ENCODE assay signal across 8 mouse cellular contexts in the genomic region with DNA sequence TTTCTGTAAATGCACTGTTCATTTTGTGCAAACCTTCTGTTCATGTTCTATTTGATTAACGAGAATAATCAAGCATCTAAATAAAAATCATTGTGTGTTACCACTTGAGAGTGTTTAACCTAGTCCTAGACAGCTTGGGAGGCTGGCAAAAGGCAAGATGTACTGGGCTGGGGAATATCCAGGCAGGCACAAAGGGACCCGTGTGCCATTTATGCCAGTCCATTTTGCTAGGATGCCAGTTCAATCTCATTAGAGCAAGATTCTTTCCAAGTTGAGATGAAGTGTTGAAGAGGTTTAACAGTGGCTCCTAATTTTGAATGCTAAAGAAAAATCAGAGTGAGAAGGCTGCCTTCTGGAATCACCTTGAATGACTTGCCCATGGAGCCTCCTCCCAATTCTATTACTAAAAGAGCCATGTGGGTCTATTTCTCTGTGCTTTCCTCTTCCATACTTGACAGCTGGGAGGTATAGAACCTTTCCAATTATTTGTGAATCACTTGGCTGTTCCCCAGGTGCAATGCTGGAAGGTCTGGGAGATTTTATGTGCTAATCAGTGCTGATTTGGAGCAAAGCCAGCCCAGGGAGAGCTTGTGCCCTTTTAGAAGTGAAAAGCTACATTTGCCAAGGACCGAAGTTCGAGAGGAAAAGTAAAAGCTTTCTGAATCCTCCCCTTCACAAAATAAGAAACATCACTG.
DNase-seq lines count a peak whose midpoint lies in the region; ATAC-seq lines count a peak whose summit lies in the region.

No protein-coding gene starts in this region.

- H3K4me3 ChIP-seq in forebrain, embryonic 15.5 days = no peak overlapping the region

- no peak overlapping the region for H3K9ac ChIP-seq in forebrain, embryonic 15.5 days (replicated peaks)

- no peak overlapping the region for H3K4me2 ChIP-seq in forebrain, embryonic 15.5 days (replicated peaks)

- H3K9me3 ChIP-seq in forebrain, embryonic 15.5 days = no peaks in the 10 kb centered on the region

- H3K27me3 ChIP-seq in forebrain, embryonic 15.5 days = no peaks in the 10 kb centered on the region

- WGBS in forebrain, embryonic 15.5 days = 13% methylated on average over 4 of the region's 4 CpGs

- H3K36me3 ChIP-seq in forebrain, embryonic 15.5 days = no peaks in the 10 kb centered on the region

- peaks cover 29% of the 10 kb centered on the region for H3K4me1 ChIP-seq in forebrain, embryonic 15.5 days

- DNase-seq in embryo, embryonic 10 days (ENCODE audit: low spot score) = peak; percentile 5
- no peak for DNase-seq in embryo, embryonic 10.5 days (ENCODE audit: low spot score)
- peak; percentile 6 for DNase-seq in adrenal gland, postnatal 25 days
- peak; percentile 13 to 39 for DNase-seq in layer of hippocampus, postnatal 36 days
- peak; percentile 12 for DNase-seq in right cerebral cortex, postnatal 25 days
- DNase-seq in urinary bladder, adult 2 months (ENCODE audit: low spot score) = no peak
- no peak for DNase-seq in retina, postnatal 1 day

- ATAC-seq in forebrain, embryonic 15.5 days (replicated peaks) = peak; percentile 81

- H3K27ac ChIP-seq in forebrain, embryonic 15.5 days (replicated peaks) = peak overlapping the region; percentile 82

Comparison
In these comparisons a context has a peak if more than half of its experiments do, and no peak if none do; other contexts are left out.
1. DNase-seq: peak in embryo, embryonic 10 days (single experiment), adrenal gland, postnatal 25 days (single experiment), layer of hippocampus, postnatal 36 days (2 of 2) and right cerebral cortex, postnatal 25 days (single experiment); none in embryo, embryonic 10.5 days (single experiment), urinary bladder, adult 2 months (single experiment) and retina, postnatal 1 day (single experiment).